Mouse (Mus musculus): ENCODE measurements at regions not wholly inside any gene's neighbourhood (a gene's known extent, or its start where the extent isn't known, plus 50 kb on each side); places are given as distances from the start of the nearest gene placed in this dataset.

GRCm38 (mm10) chr13:32454419-32455146 is 116.0 kb upstream of the Gmds start:
- WGBS = 64% methylated on average over 11 of the region's 11 CpGs
- no peak overlapping the region for H3K4me3 ChIP-seq (ENCODE audit: low read depth, low read length)
- no peaks in the 10 kb centered on the region for H3K36me3 ChIP-seq (ENCODE audit: control insufficient read depth, insufficient read depth, low read length)
- no peaks in the 10 kb centered on the region for H3K27me3 ChIP-seq (ENCODE audit: control insufficient read depth, insufficient read depth, low read length)
- no peak overlapping the region for H3K27ac ChIP-seq (ENCODE audit: insufficient read depth, low read depth, low read length)
- no peaks in the 10 kb centered on the region for H3K4me1 ChIP-seq (ENCODE audit: control insufficient read depth, insufficient read depth, insufficient read length, low read length)
- TF ChIP-seq CTCF (IDR thresholded peaks at IDR 0.05; ENCODE audit: extremely low read depth, insufficient read length, insufficient replicate concordance, low read depth, low read length) (no peak), POLR2A (IDR thresholded peaks at IDR 0.05; ENCODE audit: low read depth, low read length) (no peak)

- 69% methylated on average over 8 of the region's 8 CpGs for WGBS
- H3K36me3 ChIP-seq (ENCODE audit: control insufficient read depth, insufficient read depth, low read length) = no peaks in the 10 kb centered on the region
- H3K27me3 ChIP-seq (ENCODE audit: control insufficient read depth, insufficient read depth, low read length) = no peaks in the 10 kb centered on the region
- no peaks in the 10 kb centered on the region for H3K4me1 ChIP-seq (ENCODE audit: control insufficient read depth, insufficient read depth, insufficient read length, low read length)
- TF ChIP-seq POLR2A (IDR thresholded peaks at IDR 0.05; ENCODE audit: low read depth, low read length) (no peak), CTCF (IDR thresholded peaks at IDR 0.05; ENCODE audit: extremely low read depth, insufficient read length, insufficient replicate concordance, low read depth, low read length) (no peak)
- no peak overlapping the region for H3K4me3 ChIP-seq (ENCODE audit: low read depth, low read length)
- no peak overlapping the region for H3K27ac ChIP-seq (ENCODE audit: insufficient read depth, low read depth, low read length)
Observed at GRCm38 (mm10) chr13:32449710-32450417, 111.3 kb upstream of the Gmds start.

- H3K27ac ChIP-seq (ENCODE audit: insufficient read depth, low read depth, low read length) = no peak overlapping the region
- no peak overlapping the region for H3K4me3 ChIP-seq (ENCODE audit: low read depth, low read length)
- no peaks in the 10 kb centered on the region for H3K27me3 ChIP-seq (ENCODE audit: control insufficient read depth, insufficient read depth, low read length)
- H3K36me3 ChIP-seq (ENCODE audit: control insufficient read depth, insufficient read depth, low read length) = no peaks in the 10 kb centered on the region
- 55% methylated on average over 3 of the region's 3 CpGs for WGBS
- TF ChIP-seq POLR2A (IDR thresholded peaks at IDR 0.05; ENCODE audit: low read depth, low read length) (no peak), CTCF (IDR thresholded peaks at IDR 0.05; ENCODE audit: extremely low read depth, insufficient read length, insufficient replicate concordance, low read depth, low read length) (no peak)
- H3K4me1 ChIP-seq (ENCODE audit: control insufficient read depth, insufficient read depth, insufficient read length, low read length) = no peaks in the 10 kb centered on the region
Observed at GRCm38 (mm10) chr13:32444531-32444930, 106.0 kb upstream of the Gmds start.

- TF ChIP-seq POLR2A (IDR thresholded peaks at IDR 0.05; ENCODE audit: low read depth, low read length) = no peak
- no peak for TF ChIP-seq CTCF (IDR thresholded peaks at IDR 0.05; ENCODE audit: extremely low read depth, insufficient read length, insufficient replicate concordance, low read depth, low read length)
- H3K4me1 ChIP-seq (ENCODE audit: control insufficient read depth, insufficient read depth, insufficient read length, low read length) = no peaks in the 10 kb centered on the region
- no peak overlapping the region for H3K27ac ChIP-seq (ENCODE audit: insufficient read depth, low read depth, low read length)
- no peak overlapping the region for H3K4me3 ChIP-seq (ENCODE audit: low read depth, low read length)
- no peaks in the 10 kb centered on the region for H3K27me3 ChIP-seq (ENCODE audit: control insufficient read depth, insufficient read depth, low read length)
- 87% methylated on average over 13 of the region's 13 CpGs for WGBS
- no peaks in the 10 kb centered on the region for H3K36me3 ChIP-seq (ENCODE audit: control insufficient read depth, insufficient read depth, low read length)
Observed at GRCm38 (mm10) chr13:32442025-32442424, 103.5 kb upstream of the Gmds start.

- WGBS = 70% methylated on average over 5 of the region's 5 CpGs
- TF ChIP-seq POLR2A (IDR thresholded peaks at IDR 0.05; ENCODE audit: low read depth, low read length) = no peak
- TF ChIP-seq CTCF (IDR thresholded peaks at IDR 0.05; ENCODE audit: extremely low read depth, insufficient read length, insufficient replicate concordance, low read depth, low read length) = no peak
- no peak overlapping the region for H3K4me3 ChIP-seq (ENCODE audit: low read depth, low read length)
Observed at GRCm38 (mm10) chr13:32435136-32435535, 96.6 kb upstream of the Gmds start.

GRCm38 (mm10) chr13:32428482-32428881 is 89.9 kb upstream of the Gmds start:
- TF ChIP-seq CTCF (IDR thresholded peaks at IDR 0.05; ENCODE audit: extremely low read depth, insufficient read length, insufficient replicate concordance, low read depth, low read length) = no peak
- TF ChIP-seq POLR2A (IDR thresholded peaks at IDR 0.05; ENCODE audit: low read depth, low read length) = no peak
- Histone ChIP-seq H3K4me1 (ENCODE audit: control insufficient read depth, insufficient read depth, insufficient read length, low read length) (no peaks in the 10 kb centered on the region), H3K36me3 (ENCODE audit: control insufficient read depth, insufficient read depth, low read length) (no peaks in the 10 kb centered on the region), H3K27ac (ENCODE audit: insufficient read depth, low read depth, low read length) (no peak overlapping the region), H3K4me3 (ENCODE audit: low read depth, low read length) (no peak overlapping the region), H3K27me3 (ENCODE audit: control insufficient read depth, insufficient read depth, low read length) (no peaks in the 10 kb centered on the region; the same call in 1 of the 2 replicates)
- 64% methylated on average over 3 of the region's 3 CpGs for WGBS

More at GRCm38 (mm10) chr13:32435136-32435535, 96.6 kb upstream of the Gmds start:
- Histone ChIP-seq H3K27ac (ENCODE audit: insufficient read depth, low read depth, low read length) (no peak overlapping the region), H3K36me3 (ENCODE audit: control insufficient read depth, insufficient read depth, low read length) (no peaks in the 10 kb centered on the region), H3K4me1 (ENCODE audit: control insufficient read depth, insufficient read depth, insufficient read length, low read length) (no peaks in the 10 kb centered on the region), H3K27me3 (ENCODE audit: control insufficient read depth, insufficient read depth, low read length) (no peaks in the 10 kb centered on the region)

- Histone ChIP-seq H3K4me3 (ENCODE audit: low read depth, low read length) (no peak overlapping the region), H3K36me3 (ENCODE audit: control insufficient read depth, insufficient read depth, low read length) (no peaks in the 10 kb centered on the region), H3K27me3 (ENCODE audit: control insufficient read depth, insufficient read depth, low read length) (no peaks in the 10 kb centered on the region; the same call in 1 of the 2 replicates), H3K4me1 (ENCODE audit: control insufficient read depth, insufficient read depth, insufficient read length, low read length) (no peaks in the 10 kb centered on the region), H3K27ac (ENCODE audit: insufficient read depth, low read depth, low read length) (no peak overlapping the region)
- 71% methylated on average over 13 of the region's 13 CpGs for whole genome bisulfite sequencing
- TF ChIP-seq CTCF (IDR thresholded peaks at IDR 0.05; ENCODE audit: extremely low read depth, insufficient read length, insufficient replicate concordance, low read depth, low read length) (no peak), POLR2A (IDR thresholded peaks at IDR 0.05; ENCODE audit: low read depth, low read length) (no peak)
Observed at GRCm38 (mm10) chr13:32426906-32427305, 88.4 kb upstream of the Gmds start.
